8 mouse cellular contexts compared by ENCODE assay signal in the genomic region with DNA sequence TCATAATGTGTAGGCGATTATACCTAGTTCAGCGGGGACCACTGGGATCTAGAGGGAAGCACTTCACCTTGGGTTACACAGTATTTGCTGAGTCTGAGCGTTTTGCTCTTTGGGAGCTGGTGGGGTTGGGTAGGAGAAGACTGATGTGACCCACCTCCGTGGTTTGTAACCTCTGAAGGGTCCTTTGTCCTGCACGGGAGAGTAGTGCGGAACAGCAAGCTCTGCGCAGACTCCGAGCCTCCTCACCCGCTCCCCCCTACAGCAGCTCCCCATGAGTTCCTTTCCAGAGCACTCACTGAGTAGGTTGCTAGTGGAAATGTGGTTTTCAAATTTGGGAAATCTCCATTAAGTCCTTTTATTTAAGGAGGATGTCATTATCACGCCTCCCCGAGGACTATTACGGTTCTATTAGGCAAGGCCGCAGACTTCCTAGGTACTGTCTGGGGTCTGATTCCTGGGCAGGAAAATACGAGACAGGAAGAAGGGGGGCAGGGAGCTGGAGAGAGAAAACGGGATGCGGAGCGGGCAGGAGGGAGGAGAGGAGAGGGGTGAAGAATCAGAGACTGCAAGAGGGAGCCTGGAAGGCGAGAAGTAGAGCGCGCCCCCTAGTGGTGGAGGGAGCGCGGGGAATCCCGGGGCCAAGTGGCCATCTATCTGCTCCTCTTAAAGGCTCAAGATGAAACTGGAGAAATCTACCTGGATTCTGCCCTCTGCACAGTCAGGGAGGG. TPM values are rescaled to one million over a fixed set of nuclear protein-coding genes. Genes with fewer than 3 reads are reported as not detected.
DNase-seq lines count a peak whose midpoint lies in the region; ATAC-seq and TF ChIP-seq lines count a peak whose summit lies in the region.

No protein-coding gene starts in this region.

- no peaks in the 10 kb centered on the region for H3K36me3 ChIP-seq in ES-E14 (ENCODE audit: control insufficient read depth, insufficient read depth, low read length, poor library complexity, severe bottlenecking)
- H3K36me3 ChIP-seq in forebrain, embryonic 15.5 days = no peaks in the 10 kb centered on the region
- H3K36me3 ChIP-seq in lung, embryonic 14.5 days (ENCODE audit: insufficient read depth) = no peaks in the 10 kb centered on the region

- H3K9me3 ChIP-seq in ES-E14 (ENCODE audit: control insufficient read depth, insufficient read depth, low read depth, low read length) = no peaks in the 10 kb centered on the region
- no peaks in the 10 kb centered on the region for H3K9me3 ChIP-seq in forebrain, embryonic 15.5 days
- no peaks in the 10 kb centered on the region for H3K9me3 ChIP-seq in lung, embryonic 14.5 days (ENCODE audit: low read depth, low read length)

- no peak overlapping the region for H3K9ac ChIP-seq in ES-E14 (ENCODE audit: insufficient read depth, low read depth, low read length, poor library complexity, severe bottlenecking)
- H3K9ac ChIP-seq in forebrain, embryonic 15.5 days (replicated peaks) = peak overlapping the region; percentile 20; the same call in 1 of the 2 replicates
- H3K9ac ChIP-seq in lung, embryonic 14.5 days = no peak overlapping the region

- H3K4me3 ChIP-seq in ES-E14 (ENCODE audit: insufficient read depth in 1 of 2, low read depth in 1 of 2, low read length in 2 of 2, poor library complexity in 1 of 2, severe bottlenecking in 1 of 2) = peak overlapping the region; percentile 8 to 58; a peak in 3 of 4 replicates
- peak overlapping the region; percentile 28 for H3K4me3 ChIP-seq in forebrain, embryonic 15.5 days
- H3K4me3 ChIP-seq in lung, embryonic 14.5 days (ENCODE audit: low read depth, low read length) = no peak overlapping the region

- WGBS in forebrain, embryonic 15.5 days = 7% methylated on average over 23 of the region's 23 CpGs
- WGBS in lung, embryonic 14.5 days = 18% methylated on average over 23 of the region's 23 CpGs

- intact Hi-C loops in heart, postnatal 25 days (cut with DNase I) = loop anchor here (1.0 to 5.0 kb wide), 2 partner anchors 50 to 153 kb away; a partner anchor contains a TSS

- DNase-seq in ES-E14 (ENCODE audit: low read depth, low spot score) = peak; percentile 75
- peak; percentile 79 for DNase-seq in cerebellum, adult 11 months
- peak; percentile 53 for DNase-seq in heart, postnatal 25 days (ENCODE audit: low spot score)
- peak; percentile 55 to 77 for DNase-seq in layer of hippocampus, adult 18-20 months (ENCODE audit: low spot score in 2 of 2)
- peak; percentile 92 for DNase-seq in lung, embryonic 14.5 days
- DNase-seq in retina, adult 2 months (ENCODE audit: low read depth, low spot score) = peak; percentile 57
- peak; percentile 64 for DNase-seq in thymus, postnatal 25 days

- ATAC-seq in forebrain, embryonic 15.5 days (replicated peaks) = peak; percentile 63
- peak; percentile 68 for ATAC-seq in lung, embryonic 14.5 days (ENCODE audit: insufficient read depth)

- no peak overlapping the region for H3K27ac ChIP-seq in ES-E14 (ENCODE audit: insufficient read depth, low read depth, low read length, poor library complexity, severe bottlenecking)
- H3K27ac ChIP-seq in forebrain, embryonic 15.5 days (replicated peaks) = no peak overlapping the region
- H3K27ac ChIP-seq in lung, embryonic 14.5 days (ENCODE audit: low read depth) = no peak overlapping the region

- H3K4me1 ChIP-seq in ES-E14 (ENCODE audit: control insufficient read depth in 2 of 2, insufficient read depth in 2 of 2, low read length in 2 of 2, poor library complexity in 1 of 2) = no peaks in the 10 kb centered on the region
- H3K4me1 ChIP-seq in forebrain, embryonic 15.5 days = 0 out of 2 replicates have a peak, but pooled peaks cover 5% of the 10 kb centered on the region
- peaks cover 5% of the 10 kb centered on the region; the same call in 1 of the 2 replicates for H3K4me1 ChIP-seq in lung, embryonic 14.5 days (ENCODE audit: insufficient read depth)

- peak; percentile 94 for TF ChIP-seq CTCF in lung, embryonic 14.5 days (IDR thresholded peaks at IDR 0.05; ENCODE audit: low read depth)

- peak overlapping the region; percentile 45 for H3K4me2 ChIP-seq in forebrain, embryonic 15.5 days (replicated peaks)
- peak overlapping the region; percentile 46 for H3K4me2 ChIP-seq in lung, embryonic 14.5 days

- H3K27me3 ChIP-seq in forebrain, embryonic 15.5 days = no peaks in the 10 kb centered on the region
- 0 out of 2 replicates have a peak, but pooled peaks cover 7% of the 10 kb centered on the region for H3K27me3 ChIP-seq in lung, embryonic 14.5 days (ENCODE audit: insufficient read depth, low read length)

- in situ Hi-C loops in ES-E14 (cut with MboI; ENCODE audit: low sequenced_read_pairs in 2 of 2, unreplicated experiment in 2 of 2) = loop anchor here (5.0 kb wide), 1 partner anchor 98 kb away; no protein-coding TSS in a partner anchor

TF ChIP-seq in ES-E14, 5 proteins besides CTCF, POLR2A, EP300 and RAD21:
- TF ChIP-seq HCFC1 (IDR thresholded peaks at IDR 0.05; ENCODE audit: borderline replicate concordance, insufficient read depth, low read length) (no peak), ZC3H11A (IDR thresholded peaks at IDR 0.05; ENCODE audit: borderline replicate concordance, low read depth, low read length) (peak; percentile 32; the same call in 1 of the 2 replicates)

RNA-seq across cellular contexts. Expression of a gene that starts 29.4 kb away (rescaled TPM):
- 78.8 and 84.0 TPM in 2 replicates for total RNA-seq in ES-E14 (2012; rRNA removed)
- polyA plus RNA-seq in forebrain, embryonic 15.5 days (2015; fragmentation: Nextera tagmentation; extraction: Ambion mirVana) = 5.7 and 6.1 TPM in 2 replicates
- under 1 TPM; 0.26 to 0.53 TPM for total RNA-seq in heart, postnatal 25 days (2021)
- 10 to 100 TPM in 1 of 2 experiments, 1 to 10 TPM in 1; 9.0 to 10.6 TPM for total RNA-seq in layer of hippocampus, adult 18-20 months (2021)
- polyA plus RNA-seq in lung, embryonic 14.5 days (2014; fragmentation: Nextera tagmentation; extraction: Ambion mirVana) = 14.6 and 14.8 TPM in 2 replicates

Comparison
In these comparisons a context has a peak if more than half of its experiments do, and no peak if none do; other contexts are left out.
1. RNA of a gene that starts 29.4 kb away (total RNA-seq): 78.8 to 84.0 TPM in ES-E14 and 9.0 to 10.6 TPM in layer of hippocampus, adult 18-20 months; 0.26 to 0.53 TPM in heart, postnatal 25 days; every median in the first group is over 4 times any median in the second.
2. Peak in every context shown above with its lines, with median percentiles within 50 percentile points of each other: DNase-seq.